Mouse (Mus musculus) MN1 (cell line): ENCODE results near the gene Il10.

Experiments
- DNase-seq: peaks from one replicate; pipeline ENCODE4 v3.0.0-alpha.2; 2016; ENCODE audit warnings: low spot score

The Il10 gene

GRCm38 (mm10) chr1:131049361-131049806 is 29.7 kb downstream of the Il10 start:
- DNase-seq, result no peak

DNA sequence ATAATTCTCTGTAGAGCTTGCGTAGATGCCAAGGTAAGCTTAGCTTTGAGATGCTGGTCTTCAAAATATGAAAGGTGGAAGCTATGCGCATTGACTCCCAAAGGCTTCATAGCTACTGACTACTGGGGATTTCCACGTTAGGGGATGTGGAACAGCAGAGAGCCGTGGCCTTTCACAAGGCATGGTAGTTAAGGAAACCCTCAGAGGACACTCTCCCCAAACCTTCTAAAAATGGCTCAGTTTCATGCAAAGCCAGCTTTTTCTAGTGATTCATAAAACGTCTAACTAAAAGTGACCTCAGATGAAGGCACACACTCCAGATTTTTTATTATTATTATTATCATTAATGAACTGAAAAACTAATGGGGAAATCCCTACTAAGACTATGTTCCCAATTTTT is 30.4 kb downstream of the Il10 start:
- DNase-seq, result no peak

GRCm38 (mm10) chr1:131050617-131051016 is 31.0 kb downstream of the Il10 start:
- DNase-seq, result no peak

DNA sequence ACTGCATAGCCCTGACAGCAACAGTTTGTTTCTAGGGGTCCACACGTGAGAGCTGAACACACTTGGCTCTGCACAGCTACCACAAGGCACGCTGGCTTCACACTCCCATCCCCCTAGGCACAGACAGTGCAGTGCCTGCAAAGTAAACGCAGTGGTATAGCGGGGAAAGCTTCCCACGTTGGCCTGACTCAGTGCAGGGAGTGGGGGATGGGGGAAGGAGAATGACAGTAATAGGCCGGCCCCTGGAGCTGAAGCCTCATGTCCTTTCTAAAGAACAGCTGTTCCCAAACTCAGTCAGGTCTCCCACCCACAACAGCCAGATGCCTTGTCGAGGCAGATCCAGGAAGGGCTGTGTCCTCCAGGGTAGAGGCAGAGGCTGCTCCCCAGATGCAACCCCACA is 31.4 kb downstream of the Il10 start:
- DNase-seq, result no peak

GRCm38 (mm10) chr1:131053239-131053638 is 33.6 kb downstream of the Il10 start:
- peak; percentile 65 for DNase-seq

DNA sequence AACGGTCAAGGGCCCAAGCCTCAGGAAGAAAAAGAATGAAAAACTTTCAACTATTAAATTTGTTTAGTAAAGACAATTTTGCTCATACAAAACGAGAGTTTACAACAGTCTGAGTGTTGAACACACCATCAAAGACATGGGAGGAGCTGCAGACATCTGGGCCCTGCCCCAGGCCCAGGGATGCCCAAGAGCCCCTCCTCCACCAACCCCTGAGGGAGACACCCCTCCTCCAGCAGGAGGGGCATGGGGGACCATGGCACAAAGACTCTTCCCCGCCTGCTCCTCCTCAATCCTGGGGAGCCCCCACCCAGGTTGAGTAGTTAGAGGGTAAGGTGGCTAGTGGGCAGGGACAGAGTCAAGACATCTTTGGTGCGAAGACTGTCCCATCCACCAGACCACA is 34.0 kb downstream of the Il10 start:
- no peak for DNase-seq

DNA sequence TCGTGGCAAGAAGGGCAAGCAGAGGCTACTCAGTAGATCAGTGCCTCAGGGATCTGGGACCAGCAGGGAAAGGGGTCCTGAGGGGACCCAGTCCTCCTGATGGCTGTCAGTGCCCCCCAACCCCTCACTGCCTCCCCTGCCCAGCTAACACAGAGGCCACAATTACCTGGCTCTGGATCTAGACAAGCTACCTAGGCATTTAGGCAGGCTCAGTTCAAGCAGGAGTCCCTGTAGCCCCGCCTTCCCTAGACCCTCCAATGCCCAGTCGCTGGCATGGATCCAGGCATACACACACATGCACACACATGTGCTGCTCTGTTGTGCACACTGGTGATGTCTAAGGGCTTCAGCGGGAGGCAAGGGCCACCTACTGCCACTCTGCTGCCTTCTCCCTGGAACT is 34.6 kb downstream of the Il10 start:
- no peak for DNase-seq

DNA sequence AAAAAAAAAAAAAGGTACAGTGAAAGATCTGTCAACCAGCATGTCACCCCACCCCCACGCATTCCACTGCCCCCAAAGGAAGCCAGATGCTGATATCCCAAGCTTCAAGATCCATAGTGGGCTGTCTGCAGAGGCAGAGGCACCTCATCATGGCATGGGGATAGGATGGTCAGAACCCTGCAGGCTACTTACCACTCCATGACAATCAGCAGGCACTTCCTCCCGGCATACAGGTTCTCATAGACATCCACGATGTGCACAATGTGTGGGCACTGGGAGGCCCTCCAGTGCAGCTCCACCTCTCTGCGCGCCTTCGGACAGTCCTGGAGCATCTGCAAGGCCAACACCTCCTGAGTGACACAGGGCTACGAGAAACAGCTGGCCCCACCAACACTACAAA is 38.8 kb downstream of the Il10 start:
- DNase-seq, result no peak

DNA sequence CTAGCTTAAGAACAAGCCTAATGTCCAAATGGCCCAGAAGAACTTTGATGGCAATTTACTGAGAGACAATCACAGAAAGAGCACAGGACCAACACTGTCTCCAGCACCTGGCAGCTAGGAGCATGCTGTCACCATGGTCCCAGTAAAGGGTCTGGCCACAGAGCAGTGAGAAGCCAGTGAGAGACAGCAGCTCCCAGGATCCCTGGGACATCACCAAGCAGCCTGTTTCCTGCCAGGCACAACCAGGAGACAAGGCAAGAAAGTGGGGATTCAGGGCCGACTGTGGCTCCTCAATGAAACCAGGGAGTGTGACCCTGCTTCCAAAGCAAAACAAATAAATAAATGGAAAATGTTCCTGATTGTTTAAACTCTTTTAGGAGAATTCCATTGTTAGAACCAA is 39.8 kb downstream of the Il10 start:
- no peak for DNase-seq

DNA sequence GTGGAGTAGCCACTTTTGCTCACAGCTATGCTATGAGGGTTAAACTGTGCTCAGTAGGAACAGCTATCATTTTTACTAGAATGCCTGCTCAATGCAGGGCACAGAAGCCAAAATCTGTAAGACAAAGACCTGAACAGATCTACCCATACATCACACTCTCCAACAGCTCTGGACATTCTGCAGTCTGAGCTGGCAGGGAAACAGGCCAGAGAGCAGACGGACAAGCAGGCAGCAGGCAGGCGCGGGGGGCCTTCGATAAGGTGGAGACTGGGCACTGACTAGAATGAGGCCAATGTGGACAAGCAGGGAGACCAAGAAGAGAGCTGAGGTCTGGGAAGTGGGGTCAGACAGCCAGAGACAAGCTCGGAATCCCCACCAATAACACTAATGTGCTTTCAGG is 40.2 kb downstream of the Il10 start:
- no peak for DNase-seq

- peak; percentile 27 for DNase-seq
Measured at GRCm38 (mm10) chr1:131060290-131061253, 40.9 kb downstream of the Il10 start.

GRCm38 (mm10) chr1:131061740-131062254 is 42.2 kb downstream of the Il10 start:
- no peak for DNase-seq

- DNase-seq, result no peak
Measured at GRCm38 (mm10) chr1:131062821-131063220, 43.2 kb downstream of the Il10 start.

DNA sequence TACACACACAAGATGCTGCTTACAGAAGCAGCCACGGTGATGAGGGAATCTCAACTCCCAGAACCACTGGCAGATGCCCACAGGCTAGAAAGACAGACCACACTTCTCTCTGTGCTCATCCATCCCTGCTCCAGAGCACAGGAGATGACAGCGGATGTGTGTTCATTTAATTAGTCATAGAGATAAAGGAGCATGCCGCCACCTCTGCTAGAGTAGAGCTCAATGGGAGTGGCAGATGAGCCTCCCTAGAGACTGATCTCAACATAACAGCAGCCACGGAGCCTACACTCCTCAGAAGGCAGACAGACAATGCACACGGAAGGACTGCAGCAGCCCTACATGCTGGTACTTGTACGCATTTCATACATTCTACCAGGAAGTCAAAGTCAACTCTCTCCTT is 44.6 kb downstream of the Il10 start:
- peak; percentile 84 for DNase-seq

- DNase-seq, result no peak
Measured at GRCm38 (mm10) chr1:131068011-131068727, 48.5 kb downstream of the Il10 start.

DNA sequence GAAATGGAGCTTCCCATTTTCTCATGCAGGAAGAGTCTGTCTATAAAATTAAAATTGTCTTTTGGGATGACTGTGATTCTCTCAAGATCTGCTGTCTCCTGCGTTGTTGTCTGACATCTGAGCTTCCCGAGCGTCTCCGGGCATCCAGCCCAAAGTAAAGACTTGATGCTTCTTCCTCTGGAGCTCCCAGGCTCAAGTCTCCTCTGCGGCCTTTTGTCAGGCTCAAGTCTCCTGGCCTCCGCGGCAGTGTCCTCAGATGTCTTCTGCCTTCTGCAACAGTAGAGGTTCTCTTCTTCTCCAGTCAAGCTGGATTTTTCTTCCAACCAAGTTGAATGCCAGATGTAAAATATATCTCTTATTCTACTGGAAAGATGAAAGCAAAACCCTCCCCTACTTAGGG is 49.4 kb downstream of the Il10 start:
- no peak for DNase-seq

GRCm38 (mm10) chr1:131072376-131072990 is 52.8 kb downstream of the Il10 start:
- no peak for DNase-seq

DNA sequence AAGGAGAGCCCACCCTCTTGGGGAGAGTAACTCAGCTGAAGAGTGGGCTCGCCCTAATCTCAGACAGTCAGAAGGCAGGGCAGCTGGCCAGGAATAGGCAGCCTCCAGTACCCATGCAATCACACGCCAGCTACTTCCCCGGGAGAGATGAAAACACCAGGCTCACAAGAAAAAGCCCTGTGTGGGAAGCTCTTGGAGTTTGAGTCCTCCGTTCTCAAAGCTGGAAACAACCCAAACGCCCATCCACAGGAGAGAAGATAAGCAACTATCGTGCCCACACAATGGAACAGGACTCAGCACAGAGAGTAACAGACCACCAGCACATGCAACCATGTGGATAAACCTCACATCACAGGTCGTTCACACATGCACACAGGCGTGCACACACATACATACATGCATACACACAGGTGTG is 54.9 kb downstream of the Il10 start:
- no peak for DNase-seq
